Mouse (Mus musculus) limb, embryonic 13.5 days (tissue): Measurements from ENCODE around the gene Vsig1. TPM values are rescaled to one million over a fixed set of nuclear protein-coding genes. Genes with fewer than 3 reads are reported as not detected.
A peak's percentile ranks its signal among the peaks of the same experiment; 100 is the strongest.

ENCODE experiments used
- ATAC-seq: fragments of 200-750 bp; cut with Nextera tagmentation; 2 replicates; pipeline ENCODE4 v1.8.0; 2017; ENCODE audit warnings: low read depth, moderate number of reproducible peaks, moderate TSS enrichment; ENCODE audit not compliant: low FRiP score
- H3K27ac ChIP-seq: fragments of 300-500 bp; sonication (generic); 2 replicates; pipeline ENCODE4 v1.5.1; 2015; ENCODE audit warnings: inconsistent platforms, mild to moderate bottlenecking, moderate library complexity
- H3K27me3 ChIP-seq: fragments of 300-500 bp; sonication (generic); 2 replicates; pipeline ENCODE4 v1.6.1; 2015; ENCODE audit warnings: mild to moderate bottlenecking, inconsistent platforms
- H3K36me3 ChIP-seq: fragments of 300-500 bp; sonication (generic); 2 replicates; pipeline ENCODE4 v1.6.1; 2015; ENCODE audit warnings: inconsistent platforms, mild to moderate bottlenecking, moderate library complexity
- H3K4me1 ChIP-seq: fragments of 300-500 bp; sonication (generic); 2 replicates; pipeline ENCODE4 v1.6.1; 2015; ENCODE audit warnings: inconsistent platforms
- H3K4me2 ChIP-seq: fragments of 300-500 bp; sonication (generic); replicated peaks from 2 replicates; pipeline ENCODE4 v1.6.1; 2015; ENCODE audit warnings: inconsistent platforms, mild to moderate bottlenecking, moderate library complexity
- H3K4me3 ChIP-seq: fragments of 300-500 bp; sonication (generic); 2 replicates; pipeline ENCODE4 v1.5.1; 2015; ENCODE audit warnings: moderate library complexity, mild to moderate bottlenecking, inconsistent platforms
- H3K9ac ChIP-seq: fragments of 300-500 bp; sonication (generic); 2 replicates; pipeline ENCODE4 v1.6.1; 2015; ENCODE audit warnings: mild to moderate bottlenecking, inconsistent platforms
- H3K9me3 ChIP-seq: fragments of 300-500 bp; sonication (generic); 2 replicates; pipeline ENCODE4 v1.6.1; 2016; ENCODE audit warnings: inconsistent platforms
- WGBS: fragments of 180-500 bp; shearing (Covaris S2); methylation state at CpG from one replicate; pipeline ENCODE4 v1.1.7; 2015; 5-methylcytosine and 5-hydroxymethylcytosine counted together
- polyA plus RNA-seq: library from polyadenylated mRNA; unstranded; fragments of >200 nt; fragmentation: Nextera tagmentation; extraction: Ambion mirVana; gene quantifications from 2 replicates; pipeline ENCODE4 v1.2.1, GENCODE M21; 2015

Vsig1 gene
- polyA plus RNA-seq = not detected in 2 replicates

DNA sequence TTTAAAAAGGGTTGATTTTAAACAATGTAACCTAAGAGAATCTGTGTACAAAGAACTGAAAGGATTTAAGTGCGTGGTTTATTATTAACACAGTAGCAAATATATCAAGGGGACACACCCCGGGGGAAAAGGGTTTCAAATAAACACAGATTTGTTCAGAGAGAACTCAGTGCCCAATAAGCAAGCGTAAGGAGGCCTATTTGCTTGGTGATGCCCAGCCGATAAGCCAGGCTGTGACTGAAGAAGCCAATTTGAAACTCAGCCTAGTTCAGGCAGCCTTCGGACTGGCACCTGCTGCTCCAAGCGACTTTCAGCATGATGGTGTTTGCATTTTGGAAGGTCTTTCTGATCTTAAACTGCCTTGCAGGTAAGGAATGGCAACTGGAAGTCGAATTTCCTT lies at the start of gene Vsig1:
TSS of gene Vsig1 (plus strand) at position 249 of the 400 bp plus-strand sequence.
- H3K9ac ChIP-seq = no peak within 1 kb of the TSS
- no peaks in the 10 kb centered on the region for H3K4me1 ChIP-seq
- H3K27me3 ChIP-seq = peaks cover 22% of the 10 kb centered on the region
- 73% methylated on average over 7 of the region's 7 CpGs for WGBS
- no peaks in the 10 kb centered on the region for H3K36me3 ChIP-seq
- ATAC-seq = no peak
- H3K9me3 ChIP-seq = no peaks in the 10 kb centered on the region
- no peak within 1 kb of the TSS for H3K4me3 ChIP-seq
- no peak within 1 kb of the TSS for H3K27ac ChIP-seq
- no peak within 1 kb of the TSS for H3K4me2 ChIP-seq

DNA sequence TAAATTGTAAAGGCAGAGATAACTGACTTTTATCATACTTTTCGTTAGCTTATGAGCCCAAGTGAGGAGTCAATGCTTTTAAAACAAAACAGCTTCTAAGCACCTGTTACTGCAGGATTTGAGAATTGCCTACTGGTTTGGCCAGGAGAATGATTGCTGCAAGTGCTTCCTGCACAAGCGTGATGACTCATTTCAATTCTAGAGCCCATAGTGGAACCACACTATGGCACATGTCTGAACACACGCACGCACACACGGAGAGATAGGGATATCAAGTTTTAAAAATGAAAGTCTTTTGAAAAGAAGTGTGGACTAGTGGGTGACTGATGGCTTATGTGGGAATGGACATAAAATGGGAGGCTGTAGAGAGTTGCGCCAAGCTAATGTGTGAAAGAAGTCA lies 44.6 kb upstream of the Vsig1 start:
- no peak overlapping the region for H3K4me3 ChIP-seq
- H3K27me3 ChIP-seq = peaks cover 18% of the 10 kb centered on the region; the same call in 1 of the 2 replicates
- no peaks in the 10 kb centered on the region for H3K9me3 ChIP-seq
- no peak overlapping the region for H3K4me2 ChIP-seq
- no peaks in the 10 kb centered on the region for H3K36me3 ChIP-seq
- H3K9ac ChIP-seq = no peak overlapping the region
- H3K27ac ChIP-seq = no peak overlapping the region
- H3K4me1 ChIP-seq = no peaks in the 10 kb centered on the region
- 90% methylated on average over 6 of the region's 6 CpGs for WGBS
- no peak for ATAC-seq

DNA sequence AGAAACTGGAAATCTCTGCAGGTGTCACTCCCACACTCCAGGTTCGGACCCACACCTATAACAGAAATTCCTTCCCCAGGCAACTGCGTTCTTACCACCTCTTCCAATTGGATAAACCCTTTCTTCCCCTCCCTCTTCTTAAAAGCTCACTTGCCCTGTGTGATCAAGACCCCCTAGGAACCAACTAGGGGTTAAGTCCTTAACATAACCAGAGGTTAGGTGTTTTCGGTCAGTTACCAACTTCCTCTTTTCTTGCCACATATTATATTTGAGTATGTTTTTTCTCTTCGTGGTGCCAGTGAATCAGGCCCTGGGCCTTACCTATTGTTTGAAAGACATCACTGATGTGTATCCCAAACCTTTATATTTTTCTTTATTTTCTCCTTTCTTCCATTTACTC lies 44.0 kb upstream of the Vsig1 start:
- Histone ChIP-seq H3K27me3 (peaks cover 22% of the 10 kb centered on the region; the same call in 1 of the 2 replicates), H3K4me3 (no peak overlapping the region), H3K27ac (no peak overlapping the region), H3K9me3 (no peaks in the 10 kb centered on the region), H3K36me3 (no peaks in the 10 kb centered on the region), H3K9ac (no peak overlapping the region), H3K4me2 (no peak overlapping the region), H3K4me1 (no peaks in the 10 kb centered on the region)
- 80% methylated on average over 4 of the region's 4 CpGs for WGBS
- no peak for ATAC-seq

DNA sequence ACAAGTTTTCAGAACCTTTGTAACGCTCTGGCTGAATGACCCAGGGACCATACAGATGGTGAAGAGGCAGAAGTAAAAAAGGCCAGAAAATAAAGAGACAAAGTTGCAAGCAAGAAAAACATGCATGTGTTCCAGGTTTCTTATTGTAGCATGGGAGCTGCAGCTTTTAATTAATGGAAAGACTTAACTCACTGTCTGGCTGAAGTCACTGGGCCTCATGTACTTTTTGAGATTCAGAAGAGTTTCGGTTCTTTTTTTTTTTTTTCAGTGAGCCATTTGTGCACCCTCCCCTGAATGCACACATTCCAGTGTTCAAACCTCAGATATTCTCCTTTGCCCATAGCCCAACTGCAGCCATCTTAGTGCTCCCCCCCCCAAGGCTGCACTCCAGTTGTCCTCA lies 20.2 kb upstream of the Vsig1 start:
- no peak overlapping the region for H3K4me2 ChIP-seq
- no peaks in the 10 kb centered on the region for H3K4me1 ChIP-seq
- H3K4me3 ChIP-seq = no peak overlapping the region
- no peak overlapping the region for H3K9ac ChIP-seq
- H3K27ac ChIP-seq = no peak overlapping the region
- H3K36me3 ChIP-seq = no peaks in the 10 kb centered on the region
- H3K9me3 ChIP-seq = no peaks in the 10 kb centered on the region
- peaks cover 34% of the 10 kb centered on the region for H3K27me3 ChIP-seq
- no peak for ATAC-seq
- 81% methylated on average over 2 of the region's 2 CpGs for WGBS

DNA sequence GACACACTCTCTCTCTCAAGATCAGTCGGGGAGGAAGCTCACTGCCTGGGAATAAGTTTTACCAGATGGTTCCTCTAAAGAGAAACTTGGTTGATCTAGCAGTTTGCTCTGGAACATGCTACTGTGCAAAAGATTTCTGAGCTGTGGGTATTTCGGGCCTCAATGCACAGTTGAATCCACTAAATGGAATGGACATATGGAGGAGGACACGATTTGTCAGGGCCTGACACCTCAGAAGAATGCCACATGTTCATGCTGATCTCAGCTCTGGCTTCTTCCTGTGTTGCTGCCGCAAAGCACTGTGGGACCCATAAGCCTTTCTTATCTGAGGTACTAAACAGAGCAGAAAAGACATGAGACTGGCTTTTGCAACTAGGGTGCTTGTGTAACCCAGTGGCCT lies 15.6 kb upstream of the Vsig1 start:
- no peak overlapping the region for H3K9ac ChIP-seq
- no peak overlapping the region for H3K27ac ChIP-seq
- H3K4me3 ChIP-seq = no peak overlapping the region
- no peak overlapping the region for H3K4me2 ChIP-seq
- WGBS = 78% methylated on average over 4 of the region's 4 CpGs
- peaks cover 25% of the 10 kb centered on the region; the same call in 1 of the 2 replicates for H3K27me3 ChIP-seq
- no peaks in the 10 kb centered on the region for H3K36me3 ChIP-seq
- no peak for ATAC-seq
- H3K4me1 ChIP-seq = no peaks in the 10 kb centered on the region
- no peaks in the 10 kb centered on the region for H3K9me3 ChIP-seq

DNA sequence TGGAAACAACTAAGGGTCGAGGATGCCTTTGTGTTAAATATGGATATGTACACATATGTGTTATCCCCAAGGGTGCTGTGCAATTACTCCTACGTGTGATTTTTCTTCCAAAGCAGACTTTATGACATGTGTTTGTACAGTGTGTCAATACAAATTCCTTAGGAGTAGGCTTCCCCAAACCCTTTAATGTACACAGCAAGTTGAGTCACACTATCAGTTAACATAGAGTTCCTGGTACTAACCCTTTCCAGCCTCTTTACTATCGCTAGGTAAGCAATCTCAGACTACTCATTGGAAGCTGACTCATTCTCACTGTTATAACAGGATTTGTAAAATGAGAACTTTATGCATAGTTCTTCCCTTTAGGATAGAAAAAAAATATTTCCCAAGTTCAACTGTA lies 3.9 kb upstream of the Vsig1 start:
- 76% methylated on average over 3 of the region's 3 CpGs for WGBS
- Histone ChIP-seq H3K9ac (no peak overlapping the region), H3K27me3 (peaks cover 19% of the 10 kb centered on the region), H3K36me3 (no peaks in the 10 kb centered on the region), H3K4me3 (no peak overlapping the region), H3K4me2 (no peak overlapping the region), H3K9me3 (no peaks in the 10 kb centered on the region), H3K4me1 (no peaks in the 10 kb centered on the region), H3K27ac (no peak overlapping the region)
- no peak for ATAC-seq

DNA sequence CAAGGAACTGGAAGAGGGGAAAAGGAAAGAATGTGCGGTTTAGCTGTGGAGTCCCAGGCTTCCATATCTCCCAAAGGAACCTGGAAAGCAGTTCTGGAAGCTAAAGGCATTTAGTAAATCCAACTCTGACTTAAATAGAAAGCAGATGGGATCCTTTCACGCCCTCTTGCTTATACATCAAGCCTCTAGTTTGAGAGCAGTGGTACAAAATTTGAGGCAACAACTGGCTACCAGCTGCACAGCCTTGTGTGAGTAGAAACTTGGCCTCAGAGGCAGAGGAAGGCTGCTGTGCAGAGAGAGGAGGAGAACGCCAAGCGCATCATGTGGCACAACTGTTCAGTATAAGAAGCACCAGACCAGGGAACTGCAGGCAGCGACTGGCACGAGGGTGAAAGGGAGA lies 13.9 kb downstream of the Vsig1 start:
- Histone ChIP-seq H3K27me3 (peaks cover 71% of the 10 kb centered on the region), H3K9me3 (no peaks in the 10 kb centered on the region), H3K36me3 (no peaks in the 10 kb centered on the region), H3K9ac (no peak overlapping the region), H3K4me1 (0 out of 2 replicates have a peak, but pooled peaks cover 3% of the 10 kb centered on the region), H3K4me2 (no peak overlapping the region), H3K4me3 (no peak overlapping the region), H3K27ac (peak overlapping the region; percentile 69; the same call in 1 of the 2 replicates)
- peak; percentile 28; the same call in 1 of the 2 replicates for ATAC-seq
- WGBS = 65% methylated on average over 6 of the region's 6 CpGs

DNA sequence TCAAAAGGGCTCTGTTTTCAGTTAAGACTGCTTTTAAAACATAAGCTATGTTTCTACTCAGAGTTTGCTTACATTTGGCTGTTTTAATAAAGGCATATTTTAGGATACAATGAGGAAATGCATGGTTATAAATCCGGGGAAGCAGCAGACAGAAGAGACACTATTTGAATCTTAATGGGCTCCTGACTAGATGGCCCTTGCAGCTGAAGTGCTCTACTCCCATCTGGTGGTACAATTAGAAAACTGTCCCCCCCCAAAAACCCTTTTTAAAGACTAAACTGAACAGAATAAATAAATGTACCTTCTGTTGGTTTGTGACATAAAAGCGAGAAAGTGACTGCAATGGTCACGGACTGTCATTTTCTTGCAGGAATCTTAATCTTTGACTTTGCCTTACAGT lies 24.7 kb downstream of the Vsig1 start:
- Histone ChIP-seq H3K4me2 (no peak overlapping the region), H3K36me3 (no peaks in the 10 kb centered on the region), H3K4me3 (no peak overlapping the region), H3K27me3 (peaks cover 35% of the 10 kb centered on the region), H3K27ac (no peak overlapping the region), H3K9ac (no peak overlapping the region), H3K9me3 (no peaks in the 10 kb centered on the region), H3K4me1 (no peaks in the 10 kb centered on the region)
- no peak for ATAC-seq
- WGBS = 72% methylated on average over 3 of the region's 3 CpGs

DNA sequence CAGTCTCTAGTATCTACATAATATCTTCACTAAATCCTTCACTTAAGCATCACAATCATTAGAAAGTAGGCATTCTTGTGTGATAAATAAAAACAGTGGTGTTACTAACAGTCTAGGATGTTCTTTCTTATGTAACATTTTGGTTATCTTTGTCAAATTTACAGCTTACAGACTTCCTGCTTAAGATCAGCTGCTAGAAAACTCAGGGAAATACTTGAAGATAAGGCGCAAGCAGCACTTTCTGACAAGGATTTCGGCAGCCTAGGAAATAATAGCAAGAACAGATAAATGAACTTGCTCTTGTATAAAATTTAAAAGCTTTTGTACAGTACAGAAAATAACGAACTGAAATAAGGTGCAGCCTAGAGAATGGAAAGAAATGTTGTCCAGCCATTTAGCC lies 25.9 kb downstream of the Vsig1 start:
- Histone ChIP-seq H3K27ac (no peak overlapping the region), H3K4me3 (no peak overlapping the region), H3K9me3 (no peaks in the 10 kb centered on the region), H3K4me2 (no peak overlapping the region), H3K27me3 (peaks cover 32% of the 10 kb centered on the region), H3K36me3 (no peaks in the 10 kb centered on the region), H3K4me1 (no peaks in the 10 kb centered on the region), H3K9ac (no peak overlapping the region)
- no peak for ATAC-seq
- 81% methylated on average over 3 of the region's 3 CpGs for WGBS

DNA sequence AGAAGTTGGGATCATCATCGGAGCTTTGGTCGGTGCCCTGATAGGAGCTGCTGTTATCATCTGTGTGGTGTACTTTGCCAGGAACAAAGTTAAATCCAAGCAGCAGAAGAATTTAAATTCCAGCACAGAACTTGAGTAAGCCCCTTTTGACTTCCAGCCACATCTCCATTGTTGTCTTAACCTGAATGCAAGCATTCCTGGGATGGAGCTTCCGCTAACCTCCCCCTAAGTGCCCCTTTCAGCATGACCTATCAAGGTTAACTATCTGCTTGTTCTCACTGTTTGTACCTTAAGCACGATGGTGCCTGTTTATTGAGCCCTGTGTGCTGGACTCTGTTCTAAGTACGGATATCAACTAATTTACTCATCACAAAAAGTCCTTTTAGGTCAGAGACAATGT lies 28.9 kb downstream of the Vsig1 start:
- Histone ChIP-seq H3K27me3 (peaks cover 34% of the 10 kb centered on the region), H3K36me3 (no peaks in the 10 kb centered on the region), H3K4me2 (no peak overlapping the region), H3K4me1 (no peaks in the 10 kb centered on the region), H3K4me3 (no peak overlapping the region), H3K9ac (no peak overlapping the region), H3K27ac (no peak overlapping the region), H3K9me3 (no peaks in the 10 kb centered on the region)
- 71% methylated on average over 5 of the region's 5 CpGs for WGBS
- no peak for ATAC-seq

DNA sequence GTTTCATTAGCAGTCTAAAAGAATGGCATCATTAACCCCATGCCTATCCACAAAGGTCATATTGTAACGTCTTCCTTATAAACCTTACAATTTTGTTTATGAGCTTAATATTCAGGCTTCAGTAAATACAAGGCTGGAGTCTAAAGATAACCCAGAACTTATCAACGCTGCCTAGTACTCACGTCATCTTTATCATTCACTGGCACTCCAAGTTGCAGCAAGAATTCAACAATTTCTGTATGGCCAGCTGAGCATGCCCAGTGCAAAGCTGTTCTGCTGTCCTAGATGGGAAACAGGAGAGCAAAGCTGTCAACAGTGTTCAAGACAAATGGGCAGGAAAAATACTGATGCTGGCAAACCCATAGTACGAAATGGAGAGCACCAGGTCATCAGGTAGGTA lies 46.2 kb downstream of the Vsig1 start:
- no peak overlapping the region for H3K4me3 ChIP-seq
- no peak for ATAC-seq
- H3K9ac ChIP-seq = no peak overlapping the region
- no peaks in the 10 kb centered on the region for H3K9me3 ChIP-seq
- H3K36me3 ChIP-seq = no peaks in the 10 kb centered on the region; the same call in 1 of the 2 replicates
- H3K27ac ChIP-seq = no peak overlapping the region
- peaks cover 28% of the 10 kb centered on the region; the same call in 1 of the 2 replicates for H3K27me3 ChIP-seq
- 90% methylated on average over 4 of the region's 4 CpGs for WGBS
- H3K4me1 ChIP-seq = peaks cover 2% of the 10 kb centered on the region; the same call in 1 of the 2 replicates
- no peak overlapping the region for H3K4me2 ChIP-seq

DNA sequence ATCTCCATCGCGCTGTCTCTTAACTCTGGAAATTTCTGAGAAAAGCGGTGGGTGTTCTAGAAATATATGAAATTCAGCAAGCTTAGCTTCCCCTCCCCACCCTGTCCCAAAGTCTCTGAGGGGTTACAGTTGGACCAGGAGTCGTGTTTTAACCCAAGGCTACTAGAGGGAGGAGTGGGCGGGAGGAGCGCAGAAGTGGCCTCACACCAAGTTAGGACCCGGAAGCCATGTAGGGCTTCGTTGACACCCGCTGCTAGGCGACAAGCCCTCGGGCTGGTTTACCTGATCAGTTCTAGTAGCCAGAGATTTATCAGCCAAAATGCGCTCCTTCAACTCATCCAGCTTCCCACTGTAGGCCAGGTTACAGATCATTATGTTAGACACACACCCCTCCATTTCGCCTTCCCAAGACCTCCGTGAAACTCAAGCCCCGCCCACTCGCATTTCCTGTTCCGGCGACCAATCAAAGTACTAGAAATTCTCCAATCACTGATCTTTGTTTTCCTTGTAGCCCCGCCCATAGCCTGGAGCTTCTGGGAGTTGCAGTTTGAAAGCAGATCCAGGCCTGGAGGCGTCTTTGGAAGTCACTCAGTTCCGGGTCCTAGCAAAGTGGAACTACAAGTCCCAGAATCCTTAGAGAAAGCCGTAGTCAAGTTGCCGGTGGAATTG lies 49.0 kb downstream of the Vsig1 start, which contains the start of the genes Psmd10 and Atg4a:
TSS of gene Psmd10 (minus strand) at position 457 of the 669 bp plus-strand sequence.
TSS of gene Atg4a (plus strand) at position 636 of the 669 bp plus-strand sequence.
- H3K27me3 ChIP-seq = peaks cover 21% of the 10 kb centered on the region; the same call in 1 of the 2 replicates
- peak within 1 kb of the TSS; percentile 51 for H3K4me3 ChIP-seq
- no peak within 1 kb of the TSS; the same call in 1 of the 2 replicates for H3K27ac ChIP-seq
- no peaks in the 10 kb centered on the region for H3K36me3 ChIP-seq
- ATAC-seq = peak; percentile 99
- H3K9me3 ChIP-seq = no peaks in the 10 kb centered on the region
- 18% methylated on average over 23 of the region's 23 CpGs for WGBS
- H3K9ac ChIP-seq = peak within 1 kb of the TSS; percentile 61
- H3K4me1 ChIP-seq = peaks cover 2% of the 10 kb centered on the region; the same call in 1 of the 2 replicates
- H3K4me2 ChIP-seq = peak within 1 kb of the TSS; percentile 64
